Mouse (Mus musculus): ENCODE results near the gene E130114P18Rik.

The E130114P18Rik gene

DNA sequence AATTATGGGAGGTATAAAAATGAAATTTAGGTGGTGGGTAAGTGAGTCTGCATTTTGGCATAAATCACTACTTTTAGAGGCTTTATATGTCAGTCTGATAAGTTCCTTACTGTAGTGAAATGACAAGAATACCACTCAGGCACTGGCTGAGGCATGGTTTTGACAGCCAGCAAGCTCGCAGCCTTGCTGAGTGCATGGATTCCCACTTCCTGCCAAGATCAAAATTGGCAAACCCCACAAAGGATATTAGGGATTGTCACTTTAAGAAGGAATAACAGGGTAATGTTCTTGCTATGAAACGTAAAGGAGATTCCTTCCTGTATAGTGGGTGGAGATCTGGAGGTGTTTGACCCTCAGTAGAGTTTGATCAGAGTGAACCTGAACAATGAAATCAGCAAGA, 27.4 kb upstream of the E130114P18Rik start:
- in situ Hi-C loops (cut with MboI) = no loop called here

DNA sequence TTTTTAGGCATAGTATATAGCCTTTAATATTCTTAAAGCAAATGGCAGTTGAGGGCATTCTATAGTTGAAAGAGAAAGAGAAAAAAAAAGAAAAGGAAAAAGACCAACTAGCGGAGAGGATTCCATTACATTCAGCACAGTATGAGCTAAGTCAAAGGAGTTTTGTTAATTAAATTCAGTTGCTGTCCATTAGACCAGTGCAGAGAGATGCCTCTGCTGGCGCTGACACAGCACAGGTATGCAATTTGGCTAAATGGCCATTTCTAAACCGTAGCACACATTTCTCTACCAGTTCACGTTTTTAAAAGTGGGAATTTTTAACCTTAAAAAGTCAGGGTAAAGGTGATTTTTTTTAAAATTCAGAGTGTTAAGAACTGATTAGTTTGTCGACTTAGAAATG, 26.8 kb upstream of the E130114P18Rik start:
- in situ Hi-C loops (cut with MboI) = no loop called here

- in situ Hi-C loops (cut with MboI) = no loop called here
Measured at GRCm38 (mm10) chr4:97803791-97804190, 25.9 kb upstream of the E130114P18Rik start.

DNA sequence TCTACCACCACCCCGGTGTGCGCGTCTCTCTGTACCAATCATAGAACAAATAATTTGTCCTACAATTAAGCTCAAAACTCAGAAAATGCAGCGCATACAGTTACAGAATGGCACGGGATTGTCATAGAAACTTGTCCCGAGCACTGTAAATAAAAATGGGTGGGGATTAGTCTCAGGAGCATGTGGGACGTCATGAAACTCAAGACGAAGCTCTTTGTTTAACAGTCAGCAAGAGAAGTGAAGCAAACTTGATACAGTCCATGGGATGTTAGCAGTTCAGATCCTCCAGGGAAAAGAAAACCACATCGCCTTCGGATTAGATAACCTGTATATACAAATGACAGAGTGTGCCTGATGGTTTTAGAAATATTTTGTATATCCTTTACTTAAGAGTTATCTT, 18.6 kb upstream of the E130114P18Rik start:
- in situ Hi-C loops (cut with MboI) = no loop called here

- in situ Hi-C loops (cut with MboI) = no loop called here
Measured at GRCm38 (mm10) chr4:97795957-97796356, 18.1 kb upstream of the E130114P18Rik start.

- in situ Hi-C loops (cut with MboI) = no loop called here
Measured at GRCm38 (mm10) chr4:97794865-97795264, 17.0 kb upstream of the E130114P18Rik start.

DNA sequence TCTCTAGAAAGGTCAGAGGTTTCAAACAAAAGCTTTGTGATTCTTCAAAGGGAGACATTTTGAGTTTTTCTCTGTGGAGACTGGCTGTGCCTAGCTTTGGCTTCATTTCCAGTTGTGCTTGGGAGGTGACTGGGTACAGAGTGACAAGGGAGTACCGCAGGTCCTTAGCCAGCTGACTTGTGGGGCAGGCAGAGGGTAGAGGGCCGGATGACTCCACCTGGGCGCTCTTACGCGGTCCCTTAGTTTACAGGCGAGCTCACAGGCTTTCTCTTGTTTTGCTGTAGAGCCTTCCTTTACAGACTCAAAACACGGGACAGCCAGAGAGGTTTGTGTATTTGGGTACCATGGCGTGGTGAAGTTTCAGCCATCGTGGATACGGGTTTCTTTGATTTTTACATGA, 16.1 kb upstream of the E130114P18Rik start:
- in situ Hi-C loops (cut with MboI) = no loop called here

DNA sequence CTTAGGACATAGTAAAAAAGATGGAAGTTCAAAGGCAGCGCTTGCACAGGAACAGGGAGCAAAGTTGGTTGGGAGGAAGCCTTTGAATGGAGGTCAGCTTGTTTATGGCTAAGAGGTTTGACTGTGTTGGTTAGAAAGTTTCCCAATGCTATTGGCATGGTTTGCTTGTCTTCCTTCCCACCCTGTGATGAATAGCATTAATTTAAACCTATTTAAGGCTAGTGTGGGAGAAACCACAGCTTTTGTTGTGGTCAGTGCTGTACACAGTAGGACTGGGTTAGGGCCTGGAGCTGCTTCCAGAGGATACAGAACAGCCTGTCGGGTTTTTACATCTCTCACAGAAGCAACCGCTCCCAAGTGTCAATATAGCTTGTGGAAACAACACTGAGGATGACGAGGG, 10.7 kb upstream of the E130114P18Rik start:
- in situ Hi-C loops (cut with MboI) = no loop called here

GRCm38 (mm10) chr4:97787515-97787914, 9.6 kb upstream of the E130114P18Rik start:
- in situ Hi-C loops (cut with MboI) = no loop called here

GRCm38 (mm10) chr4:97786571-97786970, 8.7 kb upstream of the E130114P18Rik start:
- in situ Hi-C loops (cut with MboI) = no loop called here

GRCm38 (mm10) chr4:97785547-97786271, 7.8 kb upstream of the E130114P18Rik start:
- in situ Hi-C loops (cut with MboI) = no loop called here

DNA sequence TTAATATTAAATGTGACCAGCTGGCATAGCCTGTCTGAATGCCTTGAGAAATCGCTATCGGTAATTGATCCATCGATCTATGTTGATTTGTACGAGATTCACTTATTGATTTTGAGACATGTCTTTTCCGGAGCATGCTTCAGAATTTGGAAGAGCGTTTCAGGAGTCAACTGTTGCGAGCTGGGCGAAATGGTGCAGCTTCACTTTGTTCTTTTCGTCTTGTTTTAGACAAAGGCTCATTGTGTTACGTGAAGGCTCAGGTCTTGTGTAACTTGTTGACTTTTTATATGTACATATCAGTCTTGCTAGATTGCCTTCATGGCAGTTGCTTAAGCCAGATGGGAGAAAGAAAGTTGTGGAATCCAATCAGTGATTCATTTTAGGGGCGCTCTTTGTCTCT, 6.4 kb upstream of the E130114P18Rik start:
- in situ Hi-C loops (cut with MboI) = no loop called here

- in situ Hi-C loops (cut with MboI) = no loop called here
Measured at GRCm38 (mm10) chr4:97783073-97783879, 5.4 kb upstream of the E130114P18Rik start.

GRCm38 (mm10) chr4:97782497-97782896, 4.6 kb upstream of the E130114P18Rik start:
- in situ Hi-C loops (cut with MboI) = no loop called here

- in situ Hi-C loops (cut with MboI) = no loop called here
Measured at GRCm38 (mm10) chr4:97782069-97782468, 4.2 kb upstream of the E130114P18Rik start.

GRCm38 (mm10) chr4:97780666-97781435, 3.0 kb upstream of the E130114P18Rik start:
- in situ Hi-C loops (cut with MboI) = no loop called here

DNA sequence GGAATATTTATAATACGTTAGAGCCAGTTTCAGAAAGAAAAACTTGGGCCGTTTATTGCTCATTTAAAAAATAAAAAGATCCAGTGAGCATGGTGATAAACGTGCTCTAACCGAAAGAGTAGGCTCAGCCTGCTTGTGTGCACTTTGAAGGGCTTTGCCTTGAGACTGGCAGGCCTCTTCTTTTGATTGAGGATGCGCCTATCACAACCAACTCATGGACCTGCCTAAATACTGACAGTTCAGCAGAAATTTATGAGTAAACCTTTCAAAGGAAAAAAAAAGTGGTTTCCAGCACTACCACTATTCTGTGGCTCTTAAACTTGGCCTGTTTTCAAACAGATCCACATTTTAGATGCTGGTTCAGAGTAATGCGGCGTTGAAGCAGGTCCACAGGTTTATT, 2.1 kb upstream of the E130114P18Rik start:
- in situ Hi-C loops (cut with MboI) = no loop called here

GRCm38 (mm10) chr4:97779003-97779930, 1.4 kb upstream of the E130114P18Rik start:
- in situ Hi-C loops (cut with MboI) = no loop called here

DNA sequence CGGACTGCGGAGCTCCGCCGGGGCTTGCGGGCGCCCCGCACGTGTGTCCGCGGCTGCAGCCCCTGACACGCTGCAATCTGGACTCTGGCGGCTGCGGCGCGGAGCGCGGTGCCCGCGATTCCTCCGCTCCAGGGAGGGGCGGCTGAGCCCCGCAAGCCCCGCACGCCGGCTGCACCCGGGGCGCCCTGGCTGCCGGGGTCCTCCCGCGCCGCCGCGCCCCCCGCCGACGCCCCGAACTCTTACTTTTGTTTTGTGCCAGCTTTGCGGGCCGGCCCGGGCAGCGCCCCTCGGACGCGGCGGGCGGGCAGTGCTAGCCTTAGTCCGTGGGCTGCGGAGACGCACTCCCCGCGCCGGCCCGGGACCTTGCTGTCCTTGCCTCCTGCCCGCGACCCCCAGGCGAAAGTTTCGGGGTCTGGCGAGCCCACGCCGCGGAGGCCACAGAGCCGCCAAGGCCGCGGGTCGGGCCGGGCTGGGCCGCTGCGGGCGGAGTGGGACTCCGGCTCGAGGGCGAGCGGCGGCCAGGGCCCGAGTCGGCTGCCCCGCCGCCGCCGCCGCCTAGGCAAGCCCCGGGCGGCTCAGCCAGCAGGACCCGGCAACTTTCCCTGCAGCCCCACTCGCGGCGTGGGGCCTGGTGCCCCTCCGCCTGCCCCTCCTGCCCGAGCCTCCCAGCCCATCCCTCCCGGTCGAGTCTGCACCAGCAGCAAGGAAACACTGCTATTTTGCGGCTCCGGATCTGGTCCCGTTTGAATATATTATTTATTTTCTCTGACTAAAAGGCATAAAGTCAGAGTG, 529 bp upstream of the E130114P18Rik start:
- in situ Hi-C loops (cut with MboI) = no loop called here

- in situ Hi-C loops (cut with MboI) = no loop called here
Measured at GRCm38 (mm10) chr4:97777081-97777705, 685 bp downstream of the E130114P18Rik start.

Data from mature B cell (primary cell).